Mouse (Mus musculus) megakaryocyte, embryonic 14.5 days (primary cell): ENCODE measurements around the gene Best1. TPM values are rescaled to one million over a fixed set of nuclear protein-coding genes. Genes with fewer than 3 reads are reported as not detected.

Source experiments
- H3K27me3 ChIP-seq: replicated peaks from 2 replicates; pipeline ENCODE3; 2012; ENCODE audit warnings: inconsistent platforms
- H3K36me3 ChIP-seq: replicated peaks from 2 replicates; pipeline ENCODE3; 2012; ENCODE audit warnings: low read length, inconsistent platforms, mixed read lengths
- H3K4me1 ChIP-seq: 2 replicates; pipeline ENCODE4 v1.6.1; 2012; ENCODE audit warnings: inconsistent platforms
- H3K4me3 ChIP-seq: replicated peaks from 2 replicates; pipeline ENCODE3; 2012; ENCODE audit warnings: moderate library complexity, mild to moderate bottlenecking, inconsistent platforms
- H3K9me3 ChIP-seq: 2 replicates; pipeline ENCODE4 v1.6.1; 2012; ENCODE audit warnings: inconsistent platforms
- FLI1 ChIP-seq: IDR thresholded peaks from 2 replicates; pipeline ENCODE4 v1.6.1; 2012; ENCODE audit warnings: low read length, inconsistent platforms, mixed read lengths
- GATA1 ChIP-seq: IDR thresholded peaks from 3 replicates; pipeline ENCODE4 v1.6.1; 2012; ENCODE audit warnings: mixed read lengths, low read length, inconsistent platforms, borderline replicate concordance
- polyA plus RNA-seq: library from polyadenylated mRNA; stranded (reverse); fragments of >175 nt; gene quantifications from 2 replicates; pipeline ENCODE4 v1.2.3, GENCODE M21; 2012; ENCODE audit warnings: low replicate concordance; ENCODE audit not compliant: insufficient read depth

The Best1 gene
- polyA plus RNA-seq, 1 experiment: not detected

DNA sequence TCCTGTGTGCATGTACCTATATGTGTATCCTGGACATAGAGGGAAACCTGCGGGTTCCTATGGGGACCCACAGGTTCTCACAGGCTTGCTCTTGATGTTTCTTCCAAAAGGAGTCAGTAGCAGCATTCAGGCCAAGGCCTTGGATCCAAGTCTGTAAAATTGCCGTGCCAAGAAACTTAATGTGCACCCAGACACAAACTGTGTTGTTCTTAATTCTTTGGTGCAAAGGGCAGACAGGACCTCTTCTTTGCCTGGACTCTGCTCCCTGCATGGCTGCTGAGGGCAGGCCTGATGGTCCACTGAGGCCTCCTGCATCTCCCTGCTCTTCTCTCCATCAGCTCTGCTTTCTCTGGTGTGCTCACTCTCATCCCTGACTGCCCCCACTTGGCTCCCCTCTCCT lies 28.3 kb upstream of the Best1 start:
- Histone ChIP-seq H3K4me3 (no peak overlapping the region), H3K27me3 (peaks cover 65% of the 10 kb centered on the region), H3K4me1 (peaks cover 81% of the 10 kb centered on the region), H3K9me3 (no peaks in the 10 kb centered on the region), H3K36me3 (peaks cover 2% of the 10 kb centered on the region)
- TF ChIP-seq GATA1 (no peak), FLI1 (no peak)

DNA sequence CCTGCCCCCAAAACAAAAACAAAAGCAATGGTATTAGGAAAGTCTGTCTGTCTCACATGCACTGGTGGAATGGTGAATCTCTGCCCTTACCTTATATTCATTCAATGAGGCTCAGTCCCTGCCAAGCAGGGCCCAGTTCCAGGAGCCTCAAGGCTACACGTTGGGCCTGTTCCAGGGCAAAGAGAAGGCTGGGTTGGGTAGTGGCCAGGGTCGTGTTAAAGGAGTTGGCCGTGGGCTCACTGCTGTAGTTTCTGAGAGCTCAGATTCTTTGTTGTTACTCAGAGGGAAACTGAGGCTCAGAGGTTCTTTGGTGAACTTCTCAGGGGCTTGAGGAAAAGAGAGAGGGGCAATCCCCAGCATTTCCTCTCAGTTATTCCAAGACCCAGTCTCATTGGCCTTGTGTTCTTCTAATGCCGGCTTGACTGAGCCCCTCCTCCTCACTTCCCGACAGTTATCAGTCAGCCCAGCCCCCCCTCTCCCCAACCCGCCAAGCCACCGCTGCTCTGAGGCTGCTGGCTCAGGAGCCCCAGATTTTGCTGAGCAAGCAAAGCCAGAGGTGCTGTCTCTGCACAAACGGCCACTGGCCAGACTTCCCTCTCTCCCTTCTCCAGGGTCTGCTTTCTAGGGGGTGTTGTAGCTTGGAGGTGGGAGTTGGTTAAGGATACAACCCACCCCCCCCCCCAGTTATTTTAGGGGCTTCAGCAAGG lies 23.9 kb upstream of the Best1 start:
- peak overlapping the region; percentile 53 for H3K4me3 ChIP-seq
- H3K4me1 ChIP-seq: peaks cover 80% of the 10 kb centered on the region
- TF ChIP-seq GATA1: no peak
- no peak for TF ChIP-seq FLI1
- H3K36me3 ChIP-seq: peaks cover 2% of the 10 kb centered on the region
- H3K27me3 ChIP-seq: peaks cover 54% of the 10 kb centered on the region
- H3K9me3 ChIP-seq: no peaks in the 10 kb centered on the region

DNA sequence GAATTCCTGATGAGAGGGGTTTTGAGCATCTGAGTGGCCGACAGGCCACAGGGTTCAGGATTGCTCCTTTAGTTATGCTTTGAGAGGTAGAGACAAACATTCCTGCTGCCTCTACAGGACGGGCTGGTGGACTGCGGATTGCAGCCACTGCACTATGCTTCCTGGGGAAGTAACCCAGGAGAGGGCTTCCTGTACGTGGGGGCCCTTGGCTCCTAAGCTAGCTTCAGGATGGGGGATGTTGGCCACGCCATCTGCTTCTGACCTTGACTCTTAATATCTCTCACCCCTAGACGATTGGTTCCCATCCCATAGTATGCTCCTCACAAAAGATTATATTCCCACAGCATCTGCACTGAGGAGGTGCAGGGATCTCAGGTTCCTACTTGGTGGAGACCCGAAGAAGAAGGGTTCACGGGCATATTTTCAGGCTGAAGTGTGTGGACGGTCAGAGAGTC lies 21.9 kb upstream of the Best1 start:
- H3K27me3 ChIP-seq: peaks cover 55% of the 10 kb centered on the region
- peak overlapping the region; percentile 23 for H3K4me3 ChIP-seq
- no peak for TF ChIP-seq FLI1
- no peak for TF ChIP-seq GATA1
- H3K36me3 ChIP-seq: peaks cover 1% of the 10 kb centered on the region
- peaks cover 85% of the 10 kb centered on the region for H3K4me1 ChIP-seq
- no peaks in the 10 kb centered on the region for H3K9me3 ChIP-seq

DNA sequence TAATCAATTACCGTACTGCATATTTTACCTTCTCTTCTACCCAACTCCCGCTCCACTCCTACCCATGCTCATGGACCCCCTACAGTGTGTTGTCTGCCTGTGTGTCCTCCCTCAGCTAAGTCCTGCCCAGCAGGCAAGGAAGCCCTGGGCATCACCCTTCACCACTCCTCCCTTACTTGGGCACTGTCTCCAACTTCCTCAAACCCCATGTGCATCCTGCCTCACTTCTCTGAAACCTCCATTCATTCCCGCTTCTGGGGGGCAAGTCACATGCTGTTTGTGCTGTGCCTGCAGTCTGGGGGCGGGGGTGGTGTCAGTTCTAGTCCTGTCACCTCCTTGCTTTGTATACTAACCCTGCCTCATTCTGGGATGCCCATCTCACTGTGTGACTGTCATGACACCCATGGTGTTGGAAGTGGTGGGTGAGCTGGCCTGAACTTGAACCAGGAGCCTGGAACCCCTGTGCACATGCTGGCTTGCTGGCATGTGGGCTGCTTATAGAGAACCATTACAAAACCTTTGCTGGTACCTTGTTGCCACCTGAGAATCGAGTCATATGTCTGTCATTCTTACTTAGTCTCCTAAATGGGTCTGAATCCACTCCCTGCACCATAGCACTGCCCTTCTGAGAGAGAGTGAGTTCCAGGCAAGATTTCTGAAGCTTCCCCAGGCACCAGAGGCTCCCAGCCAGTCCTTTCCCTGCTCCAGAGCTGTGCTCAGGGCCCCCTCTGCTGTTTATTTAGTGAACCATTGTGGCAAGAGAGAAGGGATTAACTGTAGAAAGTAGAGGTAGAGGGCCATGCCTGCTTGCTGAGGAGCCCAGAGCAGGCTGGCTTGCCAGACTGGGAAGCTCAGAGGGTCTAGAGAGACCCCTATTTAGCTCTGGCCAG lies 21.2 kb upstream of the Best1 start:
- H3K36me3 ChIP-seq: no peaks in the 10 kb centered on the region
- peak overlapping the region; percentile 25 for H3K4me3 ChIP-seq
- no peaks in the 10 kb centered on the region for H3K9me3 ChIP-seq
- H3K4me1 ChIP-seq: peaks cover 88% of the 10 kb centered on the region
- TF ChIP-seq FLI1: no peak
- no peak for TF ChIP-seq GATA1
- peaks cover 55% of the 10 kb centered on the region for H3K27me3 ChIP-seq

DNA sequence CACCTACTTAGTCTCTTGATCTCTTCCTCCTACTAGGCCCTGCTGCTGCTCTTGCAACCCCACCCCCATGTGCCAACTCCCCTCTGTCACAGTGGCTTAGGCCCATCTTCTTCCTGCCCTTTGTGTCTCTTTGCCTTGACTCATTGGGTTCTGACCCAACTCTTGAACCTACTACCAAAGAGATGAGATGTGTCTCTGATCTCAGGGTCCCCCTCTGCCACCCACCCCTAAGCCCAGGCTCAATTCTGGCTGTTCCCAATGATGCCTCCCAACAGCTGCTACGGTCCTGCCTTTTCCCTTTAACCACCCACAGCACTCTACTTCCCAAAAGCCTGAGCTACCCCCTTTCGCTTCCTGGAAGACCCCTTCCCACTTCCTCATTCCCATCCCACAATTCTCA lies 20.5 kb upstream of the Best1 start:
- TF ChIP-seq GATA1 (no peak), FLI1 (no peak)
- peak overlapping the region; percentile 28 for H3K4me3 ChIP-seq
- H3K9me3 ChIP-seq: no peaks in the 10 kb centered on the region
- H3K4me1 ChIP-seq: peaks cover 84% of the 10 kb centered on the region
- H3K36me3 ChIP-seq: no peaks in the 10 kb centered on the region
- H3K27me3 ChIP-seq: peaks cover 55% of the 10 kb centered on the region

DNA sequence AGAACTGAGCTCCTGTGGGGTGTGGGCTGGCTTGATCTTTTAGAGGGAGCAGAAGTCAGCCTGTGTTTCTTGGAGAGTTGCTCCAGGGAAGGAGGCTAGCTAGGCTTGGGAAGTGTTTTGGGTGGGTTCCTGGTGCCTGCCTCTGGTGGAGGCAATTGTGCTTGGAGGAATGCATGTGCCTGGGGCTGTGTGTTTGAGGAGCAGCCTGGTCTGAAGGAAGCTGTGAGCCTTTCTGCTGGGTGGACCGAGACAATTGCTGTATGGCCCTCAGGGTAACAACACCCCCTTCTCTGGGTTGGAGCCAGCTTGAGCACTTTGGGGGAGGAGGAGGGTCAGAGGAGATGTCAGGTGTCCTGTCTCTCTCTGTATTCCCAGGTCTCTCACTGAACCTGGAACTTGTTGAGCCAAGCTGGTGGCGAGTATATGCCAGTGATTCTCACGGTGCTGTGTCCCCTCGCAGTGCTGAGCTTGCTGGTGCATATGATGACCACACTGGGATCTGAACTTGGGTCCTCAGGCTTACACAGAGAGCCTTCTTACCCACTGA lies 17.9 kb upstream of the Best1 start:
- TF ChIP-seq FLI1: no peak
- TF ChIP-seq GATA1: no peak
- H3K4me1 ChIP-seq: peaks cover 78% of the 10 kb centered on the region
- no peaks in the 10 kb centered on the region for H3K36me3 ChIP-seq
- H3K27me3 ChIP-seq: peaks cover 73% of the 10 kb centered on the region
- H3K4me3 ChIP-seq: peak overlapping the region; percentile 90
- H3K9me3 ChIP-seq: no peaks in the 10 kb centered on the region

DNA sequence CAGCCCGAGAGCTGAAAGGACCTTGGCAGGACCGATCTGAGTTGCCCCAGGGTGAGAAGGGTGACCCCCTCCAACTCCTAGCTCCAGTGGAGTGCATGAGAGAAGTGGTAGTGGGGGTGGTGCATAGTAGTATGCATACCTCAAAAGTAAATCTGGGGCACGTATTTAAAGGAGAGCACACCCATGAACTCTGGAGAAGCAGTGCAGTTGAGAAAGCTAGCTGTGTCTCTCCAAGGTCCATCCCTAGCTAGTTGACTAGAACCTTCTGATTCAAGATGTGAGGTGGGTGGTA lies 17.0 kb upstream of the Best1 start:
- Histone ChIP-seq H3K36me3 (no peaks in the 10 kb centered on the region), H3K4me3 (peak overlapping the region; percentile 90), H3K9me3 (no peaks in the 10 kb centered on the region), H3K4me1 (peaks cover 78% of the 10 kb centered on the region), H3K27me3 (peaks cover 74% of the 10 kb centered on the region)
- TF ChIP-seq GATA1 (no peak), FLI1 (no peak)

DNA sequence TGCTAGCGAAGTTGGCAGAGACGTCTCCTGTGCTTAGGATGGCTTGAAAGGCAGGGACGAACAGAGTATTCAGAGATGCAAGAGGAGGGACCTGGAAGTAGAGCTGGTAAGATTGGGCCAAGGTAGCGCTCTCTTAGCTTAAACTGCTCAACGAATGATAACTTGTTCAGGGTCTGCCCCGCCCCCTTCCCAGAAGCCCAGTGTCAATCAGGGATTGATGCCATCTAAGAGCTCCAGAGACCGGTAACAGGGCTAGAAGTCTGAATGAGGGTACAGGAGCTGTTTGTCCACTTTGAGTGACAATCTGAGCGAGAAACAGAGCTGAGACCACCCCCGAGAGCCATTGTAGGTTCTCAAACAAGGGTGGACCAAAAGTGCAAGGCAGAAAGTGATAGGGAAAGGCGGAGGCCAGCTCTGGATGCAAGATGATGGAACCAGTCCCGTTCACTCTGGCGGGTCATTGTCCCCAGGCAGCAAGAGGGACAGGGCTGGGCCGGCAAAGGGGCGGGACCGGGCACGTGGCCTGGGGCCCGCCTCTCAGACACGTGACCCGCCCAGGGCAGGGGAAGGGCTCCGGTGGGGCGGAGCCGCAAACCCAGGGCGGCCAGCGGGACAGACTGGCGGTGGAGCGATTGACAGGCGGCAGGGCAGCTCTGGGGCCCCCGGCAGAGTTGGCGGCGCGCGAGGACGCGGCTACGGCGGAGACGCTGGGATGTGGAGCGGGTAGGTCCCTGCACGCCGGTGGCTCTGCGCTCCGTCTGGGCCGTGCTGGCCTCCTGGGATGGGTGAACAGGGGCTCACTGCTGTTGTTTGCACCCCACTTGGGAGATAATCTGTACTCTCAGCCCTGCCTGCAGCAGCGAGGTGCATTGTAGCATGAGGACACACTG lies 16.4 kb upstream of the Best1 start:
- peak overlapping the region; percentile 90 for H3K4me3 ChIP-seq
- H3K36me3 ChIP-seq: no peaks in the 10 kb centered on the region
- peaks cover 77% of the 10 kb centered on the region for H3K27me3 ChIP-seq
- no peaks in the 10 kb centered on the region for H3K9me3 ChIP-seq
- H3K4me1 ChIP-seq: peaks cover 77% of the 10 kb centered on the region
- TF ChIP-seq FLI1: no peak

DNA sequence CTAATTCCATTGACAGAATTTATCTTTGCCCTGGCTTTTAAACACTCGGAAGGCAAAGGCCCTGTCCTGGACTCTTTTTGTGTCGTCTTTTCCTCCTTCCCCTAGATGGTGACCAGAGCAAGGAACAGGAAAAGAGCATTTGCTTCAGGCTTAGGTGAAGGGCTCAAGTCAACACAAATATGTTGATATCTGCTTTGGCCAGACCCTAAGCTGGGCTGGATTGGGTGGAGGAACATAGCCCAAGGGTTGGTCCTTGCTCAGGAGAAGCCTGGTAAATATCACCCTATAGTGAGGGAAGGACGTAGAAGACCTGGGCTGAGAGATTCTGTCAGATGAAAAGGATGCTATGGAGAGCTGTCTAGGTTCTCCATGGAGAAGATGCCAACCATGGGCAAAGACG lies 14.7 kb upstream of the Best1 start:
- no peaks in the 10 kb centered on the region for H3K9me3 ChIP-seq
- H3K27me3 ChIP-seq: peaks cover 75% of the 10 kb centered on the region
- no peaks in the 10 kb centered on the region for H3K36me3 ChIP-seq
- no peak overlapping the region for H3K4me3 ChIP-seq
- peaks cover 60% of the 10 kb centered on the region for H3K4me1 ChIP-seq
- TF ChIP-seq GATA1: no peak

DNA sequence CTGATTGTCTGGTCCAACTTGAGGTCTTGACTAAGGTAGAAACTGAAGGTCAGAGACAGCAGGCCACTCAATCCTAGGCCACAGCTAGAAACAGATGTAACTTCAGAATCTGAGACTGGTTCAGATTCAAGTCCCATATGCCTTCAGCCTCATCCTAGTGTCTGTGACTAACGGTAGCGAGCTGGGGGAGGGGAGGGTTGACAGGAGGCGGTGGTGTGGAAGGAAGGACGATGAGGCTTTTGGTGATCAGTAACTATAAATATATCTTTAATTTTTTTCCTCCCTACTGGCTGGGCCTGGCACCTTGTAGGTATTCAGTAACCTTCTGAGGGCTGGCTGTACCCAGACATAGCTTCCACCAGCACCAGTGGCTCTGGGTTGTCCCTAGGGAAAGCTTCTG lies 14.0 kb upstream of the Best1 start:
- H3K9me3 ChIP-seq: no peaks in the 10 kb centered on the region
- H3K4me1 ChIP-seq: peaks cover 56% of the 10 kb centered on the region
- peaks cover 75% of the 10 kb centered on the region for H3K27me3 ChIP-seq
- H3K4me3 ChIP-seq: no peak overlapping the region
- no peak for TF ChIP-seq GATA1
- no peaks in the 10 kb centered on the region for H3K36me3 ChIP-seq
